ENCODE assay signal across 27 mouse cellular contexts in the genomic region with DNA sequence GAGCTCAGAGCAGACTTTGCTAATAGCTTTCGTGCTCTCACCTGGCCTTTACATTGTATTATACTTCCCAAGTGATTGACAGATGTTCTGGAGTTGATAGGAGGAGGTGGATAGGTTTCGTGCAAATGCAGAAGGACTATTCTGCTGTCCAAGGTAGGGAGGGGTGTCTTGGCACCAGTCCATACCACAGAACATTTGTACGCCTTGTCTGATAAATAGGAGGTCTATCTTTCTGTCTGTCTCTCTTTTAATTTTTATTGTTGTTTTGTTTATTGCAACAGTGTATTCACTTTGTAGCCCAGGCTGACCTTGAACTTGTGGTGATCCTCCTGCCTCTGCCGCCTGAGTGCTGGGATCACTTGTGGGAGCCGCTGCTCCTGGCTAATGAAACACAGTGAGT. TPM values are rescaled to one million over a fixed set of nuclear protein-coding genes. Genes with fewer than 3 reads are reported as not detected.
A peak's percentile ranks its signal among the peaks of the same experiment; 100 is the strongest.
DNase-seq lines count a peak whose midpoint lies in the region; ATAC-seq and TF ChIP-seq lines count a peak whose summit lies in the region.
"Had no signal": no experiment of that assay in that cellular context is flagged by ENCODE, and none has a peak within 500 bp of the region (broad histone marks: within the 10 kb centered on the region; RNA-seq: fewer than 3 reads in every experiment).

No protein-coding gene starts in this region.

- TF ChIP-seq CTCF in MEL (IDR thresholded peaks at IDR 0.05 in 2 of 3, conservative IDR thresholded peaks at IDR 0.05 in 1 of 3; ENCODE audit: control insufficient read depth in 1 of 3, insufficient read depth in 1 of 3, low read depth in 2 of 3, low read length in 3 of 3, poor library complexity in 1 of 3, severe bottlenecking in 1 of 3), result no peak

- ATAC-seq in megakaryocyte-erythroid progenitor cell, adult 5-6 weeks (replicated peaks; ENCODE audit: low FRiP score, low TSS enrichment, poor library complexity, severe bottlenecking), result peak; percentile 56
- ATAC-seq: CD4-positive, CD25-positive, alpha-beta regulatory T cell, adult 4 months; forebrain, embryonic 14.5 days; forebrain, embryonic 16.5 days had no signal

- no peaks in the 10 kb centered on the region for H3K4me1 ChIP-seq in MEL (ENCODE audit: control insufficient read depth in 1 of 2, insufficient read depth in 2 of 2, low read length in 2 of 2)
- H3K4me1 ChIP-seq: forebrain, embryonic 10.5 days; forebrain, embryonic 12.5 days had no signal

- H3K9me3 ChIP-seq in MEL (replicated peaks; ENCODE audit: insufficient read depth, low read length), result no peaks in the 10 kb centered on the region
- H3K9me3 ChIP-seq: embryonic facial prominence, embryonic 13.5 days; embryonic facial prominence, embryonic 15.5 days; forebrain, embryonic 10.5 days; forebrain, embryonic 12.5 days; G1E had no signal

- no peak overlapping the region for H3K4me3 ChIP-seq in MEL (ENCODE audit: control insufficient read depth in 1 of 2, insufficient read depth in 1 of 2, low read depth in 2 of 2, low read length in 2 of 2)
- H3K4me3 ChIP-seq: embryonic facial prominence, embryonic 13.5 days; embryonic facial prominence, embryonic 15.5 days; erythroblast, embryonic 14.5 days; forebrain, embryonic 10.5 days; forebrain, embryonic 12.5 days had no signal

- no peaks in the 10 kb centered on the region for H3K27me3 ChIP-seq in MEL (ENCODE audit: control insufficient read depth in 1 of 2, insufficient read depth in 2 of 2, low read length in 2 of 2)
- H3K27me3 ChIP-seq: CH12.LX; embryonic facial prominence, embryonic 13.5 days; embryonic facial prominence, embryonic 15.5 days; forebrain, embryonic 12.5 days had no signal

- no peak for TF ChIP-seq POLR2A in MEL (IDR thresholded peaks at IDR 0.05; ENCODE audit: control insufficient read depth in 1 of 2, insufficient read depth in 1 of 2, low read depth in 1 of 2, low read length in 2 of 2, poor library complexity in 1 of 2)

- DNase-seq in heart, adult 11 months, result peak; percentile 77
- DNase-seq in heart, postnatal 25 days (ENCODE audit: low spot score), result no peak
- DNase-seq in MEL (ENCODE audit: low read depth, low spot score), result peak; percentile 67
- DNase-seq in left cerebral cortex, adult 18-20 months (ENCODE audit: low spot score in 2 of 2), result no peak
- DNase-seq: adrenal gland, postnatal 10 days; adrenal gland, postnatal 25 days; B cell, adult 2 months; cerebellum, adult 11 months; cerebellum, adult 18-20 months; cerebellum, adult 8-10 months; cerebellum, adult 9-11 months; cerebellum, postnatal 14 days; cerebellum, postnatal 36 days; embryo, embryonic 11 days had no signal

- intact Hi-C loops in heart, postnatal 25 days (cut with DNase I), result no loop called here

- TF ChIP-seq EP300 in MEL (IDR thresholded peaks at IDR 0.05; ENCODE audit: low read depth in 1 of 2, low read length in 2 of 2), result peak in 1 of 2 experiments; percentile 12; a peak in 1 of 4 replicates

- H3K79me2 ChIP-seq in MEL (ENCODE audit: control insufficient read depth, insufficient read depth, low read length, poor library complexity), result no peaks in the 10 kb centered on the region

- H3K27ac ChIP-seq in MEL (ENCODE audit: control insufficient read depth, low read depth, low read length), result no peak overlapping the region
- H3K27ac ChIP-seq: embryonic facial prominence, embryonic 13.5 days; embryonic facial prominence, embryonic 15.5 days; forebrain, embryonic 10.5 days; forebrain, embryonic 12.5 days had no signal

- H3K9ac ChIP-seq in MEL (ENCODE audit: control insufficient read depth, low read depth, low read length, poor library complexity, severe bottlenecking), result no peak overlapping the region
- H3K9ac ChIP-seq: embryonic facial prominence, embryonic 13.5 days; embryonic facial prominence, embryonic 15.5 days; forebrain, embryonic 12.5 days had no signal

- H3K36me3 ChIP-seq in MEL (ENCODE audit: control insufficient read depth in 1 of 2, insufficient read depth in 2 of 2, low read length in 2 of 2), result peaks cover 0 to 3% of the 10 kb centered on the region in 2 experiments; a peak in 1 of 4 replicates

- no peak for TF ChIP-seq RAD21 in MEL (IDR thresholded peaks at IDR 0.05; ENCODE audit: low read depth, low read length)

TF ChIP-seq in MEL, 35 proteins besides CTCF, POLR2A, EP300 and RAD21:
- TF ChIP-seq TBP (IDR thresholded peaks at IDR 0.05; ENCODE audit: low read depth, low read length) (no peak), GATA1 (IDR thresholded peaks at IDR 0.05; ENCODE audit: low read depth, low read length) (0 out of 2 replicates have a peak, but pooled peaks have one; percentile 32), ETS1 (IDR thresholded peaks at IDR 0.05; ENCODE audit: low read depth, low read length) (0 out of 2 replicates have a peak, but pooled peaks have one; percentile 15), NRF1 (IDR thresholded peaks at IDR 0.05; ENCODE audit: insufficient read depth, low read depth, low read length, poor library complexity, severe bottlenecking) (no peak), KAT2A (conservative IDR thresholded peaks at IDR 0.05; ENCODE audit: low read depth, low read length) (no peak), GABPA (IDR thresholded peaks at IDR 0.05; ENCODE audit: low read depth, low read length) (no peak), ZKSCAN1 (IDR thresholded peaks at IDR 0.05; ENCODE audit: low read depth, low read length) (no peak)

RNA-seq across cellular contexts. Expression of a gene that starts 13.2 kb away (rescaled TPM):
- total RNA-seq in heart, postnatal 25 days (2021), result 10 to 100 TPM; 53.9 to 58.4 TPM
- total RNA-seq in MEL (2012; rRNA removed), result 19.1 and 21.1 TPM in 2 replicates
- 10 to 100 TPM in 1 of 2 experiments, not detected in 1; 26.4 TPM for polyA plus RNA-seq in MEL (2012; ENCODE audit: insufficient read depth in 1 of 2, insufficient read length in 2 of 2, low read depth in 1 of 2, low replicate concordance in 2 of 2, missing spikeins in 1 of 2)
- total RNA-seq in megakaryocyte-erythroid progenitor cell, adult 5-6 weeks (2014; fragmentation: Nextera tagmentation), result 15.8 and 19.6 TPM in 2 replicates
- total RNA-seq in megakaryocyte-erythroid progenitor cell, adult 5-6 weeks (2017), result 20.2 and 34.2 TPM in 2 replicates
- 10 to 100 TPM; 25.9 TPM for total RNA-seq in left cerebral cortex, adult 18-20 months (2021)

RNA-seq across cellular contexts. Expression of a gene that starts 29.7 kb away (rescaled TPM):
- 10 to 100 TPM; 43.1 to 50.6 TPM for total RNA-seq in heart, postnatal 25 days (2021)
- not detected in 2 replicates for total RNA-seq in MEL (2012; rRNA removed)
- polyA plus RNA-seq in MEL (2012; ENCODE audit: insufficient read depth in 1 of 2, insufficient read length in 2 of 2, low read depth in 1 of 2, low replicate concordance in 2 of 2, missing spikeins in 1 of 2), result not detected
- not detected in 2 replicates for total RNA-seq in megakaryocyte-erythroid progenitor cell, adult 5-6 weeks (2014; fragmentation: Nextera tagmentation)
- total RNA-seq in megakaryocyte-erythroid progenitor cell, adult 5-6 weeks (2017), result not detected in 2 replicates
- under 1 TPM; 0.28 to 0.37 TPM for total RNA-seq in left cerebral cortex, adult 18-20 months (2021)
- total RNA-seq: CH12.LX; common myeloid progenitor, adult 5-6 weeks had no signal
- polyA plus RNA-seq: embryonic facial prominence, embryonic 11.5 days; forebrain, embryonic 14.5 days; forebrain, embryonic 16.5 days; G1E had no signal

Comparison
In these comparisons a context has a peak if more than half of its experiments do, and no peak if none do; other contexts are left out.
1. DNase-seq: peak in heart, adult 11 months (single experiment) and MEL (single experiment); none in heart, postnatal 25 days (single experiment) and left cerebral cortex, adult 18-20 months (0 of 2).
2. RNA of a gene that starts 29.7 kb away (total RNA-seq): 43.1 to 50.6 TPM in heart, postnatal 25 days; 0.28 to 0.37 TPM in left cerebral cortex, adult 18-20 months, not detected in MEL and not detected in megakaryocyte-erythroid progenitor cell, adult 5-6 weeks; every median in the first group is over 10 times any median in the second.